Mouse (Mus musculus) forebrain, embryonic 11.5 days (tissue): ENCODE measurements at regions not wholly inside any gene's neighbourhood (a gene's known extent, or its start where the extent isn't known, plus 50 kb on each side); places are given as distances from the start of the nearest gene placed in this dataset.

Experiments
- ATAC-seq: fragments of 200-750 bp; cut with Nextera tagmentation; replicated peaks from 2 replicates; pipeline ENCODE4 v1.8.0; 2017; ENCODE audit warnings: moderate TSS enrichment; ENCODE audit not compliant: low FRiP score
- DNase-seq: peaks from one replicate; pipeline ENCODE4 v3.0.0-alpha.2; 2017; ENCODE audit warnings: low spot score
- H3K27ac ChIP-seq: fragments of 300-500 bp; sonication (generic); 2 replicates; pipeline ENCODE4 v1.5.1; 2014; ENCODE audit warnings: low read depth, low read length
- H3K27me3 ChIP-seq: fragments of 300-500 bp; sonication (generic); 2 replicates; pipeline ENCODE4 v1.6.1; 2014; ENCODE audit warnings: mild to moderate bottlenecking, low read length, mixed read lengths; ENCODE audit not compliant: control insufficient read depth, insufficient read depth
- H3K36me3 ChIP-seq: fragments of 300-500 bp; sonication (generic); 2 replicates; pipeline ENCODE4 v1.6.1; 2014; ENCODE audit warnings: mild to moderate bottlenecking, low read length, moderate library complexity, mixed read lengths; ENCODE audit not compliant: control insufficient read depth, insufficient read depth
- H3K4me1 ChIP-seq: fragments of 300-500 bp; sonication (generic); replicated peaks from 2 replicates; pipeline ENCODE4 v1.6.1; 2014; ENCODE audit warnings: low read length, mixed read lengths; ENCODE audit not compliant: control insufficient read depth, insufficient read depth
- H3K4me2 ChIP-seq: fragments of 300-500 bp; sonication (generic); 2 replicates; pipeline ENCODE4 v1.6.1; 2014; ENCODE audit warnings: low read depth, mild to moderate bottlenecking, low read length, moderate library complexity, mixed read lengths; ENCODE audit not compliant: severe bottlenecking
- H3K4me3 ChIP-seq: fragments of 300-500 bp; sonication (generic); 2 replicates; pipeline ENCODE4 v1.5.1; 2014; ENCODE audit warnings: low read depth, low read length
- H3K9ac ChIP-seq: fragments of 300-500 bp; sonication (generic); 2 replicates; pipeline ENCODE4 v1.6.1; 2014; ENCODE audit warnings: low read length
- H3K9me3 ChIP-seq: fragments of 300-500 bp; sonication (generic); 2 replicates; pipeline ENCODE4 v1.6.1; 2016; ENCODE audit warnings: low read length, mixed read lengths; ENCODE audit not compliant: control insufficient read depth
- WGBS: fragments of 180-500 bp; shearing (Covaris S2); extraction: QIAGEN DNeasy Blood & Tissue Kit; methylation state at CpG from one replicate; pipeline ENCODE4 v1.1.7; 2014; 5-methylcytosine and 5-hydroxymethylcytosine counted together

DNA sequence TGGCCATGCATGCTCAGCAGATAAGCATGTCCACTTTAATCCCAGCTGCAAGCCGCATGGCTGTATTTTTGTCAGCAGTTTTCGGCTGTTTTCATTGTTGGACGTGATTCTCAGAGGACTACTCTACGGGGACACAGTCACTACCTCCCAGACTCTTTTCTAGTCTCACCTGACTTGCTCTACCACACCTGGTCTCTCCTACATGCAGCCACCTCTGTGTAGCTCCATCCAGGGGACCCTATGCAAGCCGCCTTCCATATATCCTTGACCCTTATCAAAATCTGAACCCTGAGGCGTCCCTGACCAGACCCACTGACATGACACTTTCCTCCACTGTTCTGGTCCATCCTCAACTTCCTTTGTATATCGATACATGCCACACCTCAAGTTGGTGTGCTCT is 402.2 kb downstream of the Efnb2 start:
- ATAC-seq (peak; percentile 60), DNase-seq (no peak)
- no peak overlapping the region; the same call in 1 of the 2 replicates for H3K4me2 ChIP-seq
- H3K4me3 ChIP-seq = no peak overlapping the region
- H3K27me3 ChIP-seq = peaks cover 2% of the 10 kb centered on the region; the same call in 1 of the 2 replicates
- no peaks in the 10 kb centered on the region for H3K36me3 ChIP-seq
- H3K4me1 ChIP-seq = 0 out of 2 replicates have a peak, but pooled peaks cover 2% of the 10 kb centered on the region
- no peak overlapping the region for H3K9ac ChIP-seq
- no peak overlapping the region for H3K27ac ChIP-seq
- no peaks in the 10 kb centered on the region for H3K9me3 ChIP-seq
- WGBS = 48% methylated on average over 7 of the region's 7 CpGs

- Histone ChIP-seq H3K9ac (no peak overlapping the region), H3K4me1 (0 out of 2 replicates have a peak, but pooled peaks cover 2% of the 10 kb centered on the region), H3K9me3 (no peaks in the 10 kb centered on the region; the same call in 1 of the 2 replicates), H3K27me3 (peaks cover 2% of the 10 kb centered on the region; the same call in 1 of the 2 replicates), H3K36me3 (no peaks in the 10 kb centered on the region), H3K4me3 (no peak overlapping the region), H3K4me2 (peak overlapping the region; percentile 32; the same call in 1 of the 2 replicates), H3K27ac (no peak overlapping the region)
- DNase-seq = peak; percentile 62
- WGBS = under 1% methylated on average over 9 of the region's 9 CpGs
- peak; percentile 78 for ATAC-seq
Observed at GRCm38 (mm10) chr8:8258231-8258638, 402.8 kb downstream of the Efnb2 start.

- Histone ChIP-seq H3K27ac (no peak overlapping the region), H3K4me3 (no peak overlapping the region), H3K27me3 (peaks cover 2% of the 10 kb centered on the region; the same call in 1 of the 2 replicates), H3K36me3 (no peaks in the 10 kb centered on the region), H3K4me1 (0 out of 2 replicates have a peak, but pooled peaks cover 2% of the 10 kb centered on the region), H3K9me3 (no peaks in the 10 kb centered on the region; the same call in 1 of the 2 replicates), H3K9ac (no peak overlapping the region), H3K4me2 (no peak overlapping the region)
- DNase-seq (no peak), ATAC-seq (no peak)
- WGBS = 26% methylated on average over 1 of the region's 1 CpGs
Observed at GRCm38 (mm10) chr8:8256327-8256726, 404.7 kb downstream of the Efnb2 start.

DNA sequence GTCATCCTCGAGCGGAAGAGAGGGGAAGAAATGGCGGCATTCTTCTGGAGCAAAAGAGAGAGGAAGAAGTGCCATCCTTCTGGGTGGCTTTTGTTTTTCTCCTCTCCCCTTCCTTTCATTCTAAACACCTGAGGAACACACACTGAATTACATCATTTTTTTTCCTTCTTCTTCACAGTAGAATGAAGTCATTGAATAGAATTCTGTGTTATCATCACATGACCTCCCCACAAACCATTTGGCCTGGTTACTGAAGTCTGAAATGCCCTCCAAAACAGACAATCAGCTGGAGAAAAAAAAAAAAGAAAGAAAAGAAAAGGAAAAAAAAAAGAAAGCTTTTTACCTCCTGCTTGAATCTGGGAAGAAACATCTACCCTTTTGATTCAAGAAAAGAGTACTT is 406.6 kb downstream of the Efnb2 start:
- no peak overlapping the region for H3K27ac ChIP-seq
- no peak for ATAC-seq

GRCm38 (mm10) chr8:8244599-8244998 is 416.4 kb downstream of the Efnb2 start:
- no peak overlapping the region for H3K4me3 ChIP-seq
- WGBS = 79% methylated on average over 1 of the region's 1 CpGs
- H3K9me3 ChIP-seq = no peaks in the 10 kb centered on the region
- H3K4me2 ChIP-seq = no peak overlapping the region
- ATAC-seq = no peak
- no peak for DNase-seq
- H3K9ac ChIP-seq = no peak overlapping the region
- H3K27me3 ChIP-seq = no peaks in the 10 kb centered on the region
- no peak overlapping the region for H3K27ac ChIP-seq
- no peaks in the 10 kb centered on the region for H3K36me3 ChIP-seq
- H3K4me1 ChIP-seq = no peaks in the 10 kb centered on the region; the same call in 1 of the 2 replicates

More for the DNA sequence above, 406.6 kb downstream of the Efnb2 start:
- no peaks in the 10 kb centered on the region; the same call in 1 of the 2 replicates for H3K9me3 ChIP-seq
- H3K9ac ChIP-seq = no peak overlapping the region
- 0 out of 2 replicates have a peak, but pooled peaks cover 2% of the 10 kb centered on the region for H3K4me1 ChIP-seq
- DNase-seq = no peak
- H3K27me3 ChIP-seq = peaks cover 2% of the 10 kb centered on the region; the same call in 1 of the 2 replicates
- no peak overlapping the region for H3K4me2 ChIP-seq
- WGBS = 89% methylated on average over 3 of the region's 3 CpGs
- H3K36me3 ChIP-seq = no peaks in the 10 kb centered on the region
- no peak overlapping the region for H3K4me3 ChIP-seq

DNA sequence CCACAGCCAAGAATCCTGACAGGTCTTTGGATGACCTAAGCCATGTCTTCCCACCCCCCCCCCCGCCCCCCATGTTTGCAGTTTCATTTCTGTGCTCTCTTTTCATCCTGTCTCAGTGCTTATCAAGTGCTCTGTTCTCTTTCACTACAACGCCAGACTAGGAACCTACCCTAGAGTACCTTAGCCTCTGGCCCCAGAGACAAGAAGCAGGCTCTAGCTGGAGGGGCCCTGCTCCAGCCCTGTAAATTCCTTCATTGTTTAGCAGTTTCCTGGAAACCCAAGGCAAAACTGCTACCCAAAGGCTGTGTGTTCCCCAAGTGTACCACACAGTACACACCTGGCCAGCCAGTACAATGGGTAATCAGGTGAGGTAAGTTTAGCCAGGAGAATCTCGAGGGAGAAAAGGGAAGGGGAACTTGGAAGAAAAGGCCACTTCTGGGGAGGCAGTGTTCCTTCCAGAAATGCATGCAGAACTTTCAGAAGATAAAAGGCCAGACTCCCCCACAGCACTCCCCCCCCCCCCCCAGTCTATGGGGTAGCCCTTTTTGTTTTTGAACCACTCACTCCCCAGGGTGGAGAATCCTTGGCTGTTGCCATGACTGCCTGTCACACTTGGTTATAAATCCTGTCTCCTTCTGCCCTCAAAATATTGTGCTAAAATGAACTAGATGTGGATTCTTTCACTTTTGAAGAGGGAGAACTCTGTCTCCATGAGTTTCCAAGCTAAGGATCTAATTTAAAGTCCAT is 419.1 kb downstream of the Efnb2 start:
- ATAC-seq (peak; percentile 55; the same call in 1 of the 2 replicates), DNase-seq (no peak)
- WGBS = 21% methylated on average over 3 of the region's 3 CpGs
- Histone ChIP-seq H3K9ac (no peak overlapping the region), H3K4me3 (no peak overlapping the region), H3K9me3 (no peaks in the 10 kb centered on the region), H3K27ac (0 out of 2 replicates have a peak overlapping the region, but pooled peaks have one; percentile 26), H3K36me3 (no peaks in the 10 kb centered on the region), H3K4me2 (no peak overlapping the region), H3K4me1 (no peaks in the 10 kb centered on the region; the same call in 1 of the 2 replicates), H3K27me3 (no peaks in the 10 kb centered on the region)

- no peak overlapping the region for H3K9ac ChIP-seq
- H3K27me3 ChIP-seq = no peaks in the 10 kb centered on the region
- H3K4me1 ChIP-seq = no peaks in the 10 kb centered on the region; the same call in 1 of the 2 replicates
- no peak overlapping the region for H3K27ac ChIP-seq
- no peak for DNase-seq
- ATAC-seq = no peak
- H3K36me3 ChIP-seq = no peaks in the 10 kb centered on the region
- H3K4me3 ChIP-seq = no peak overlapping the region
- no peaks in the 10 kb centered on the region for H3K9me3 ChIP-seq
- no peak overlapping the region for H3K4me2 ChIP-seq
- 66% methylated on average over 9 of the region's 9 CpGs for WGBS
Observed at GRCm38 (mm10) chr8:8241051-8241688, 419.9 kb downstream of the Efnb2 start.

GRCm38 (mm10) chr8:8239489-8239888 is 421.6 kb downstream of the Efnb2 start:
- ATAC-seq = no peak
- H3K4me1 ChIP-seq = no peaks in the 10 kb centered on the region; the same call in 1 of the 2 replicates
- H3K36me3 ChIP-seq = no peaks in the 10 kb centered on the region
- no peaks in the 10 kb centered on the region for H3K27me3 ChIP-seq
- no peaks in the 10 kb centered on the region for H3K9me3 ChIP-seq
- whole genome bisulfite sequencing = 76% methylated on average over 12 of the region's 12 CpGs
- no peak overlapping the region for H3K4me2 ChIP-seq
- no peak overlapping the region for H3K9ac ChIP-seq
- H3K4me3 ChIP-seq = no peak overlapping the region
- DNase-seq = no peak
- H3K27ac ChIP-seq = no peak overlapping the region
